Mouse (Mus musculus) forebrain, postnatal 0 days (tissue): ENCODE measurements around the gene Kank1. TPM values are rescaled to one million over a fixed set of nuclear protein-coding genes. Genes with fewer than 3 reads are reported as not detected.

Experiments used
- ATAC-seq: fragments of 200-750 bp; cut with Nextera tagmentation; 2 replicates; pipeline ENCODE4 v1.8.0; 2017; ENCODE audit warnings: mild to moderate bottlenecking, moderate library complexity
- DNase-seq: peaks from one replicate; pipeline ENCODE4 v3.0.0-alpha.2; 2015
- H3K27ac ChIP-seq: fragments of 300-500 bp; sonication (generic); 2 replicates; pipeline ENCODE4 v1.5.1; 2014; ENCODE audit warnings: low read depth, mild to moderate bottlenecking, antibody characterized with exemption, low read length, moderate library complexity, mixed read lengths
- H3K27me3 ChIP-seq: fragments of 300-500 bp; sonication (generic); 2 replicates; pipeline ENCODE4 v1.6.1; 2014; ENCODE audit warnings: mild to moderate bottlenecking, low read length, mixed read lengths; ENCODE audit not compliant: insufficient read depth
- H3K36me3 ChIP-seq: fragments of 300-500 bp; sonication (generic); 2 replicates; pipeline ENCODE4 v1.6.1; 2014; ENCODE audit warnings: mild to moderate bottlenecking, moderate library complexity; ENCODE audit not compliant: insufficient read depth
- H3K4me1 ChIP-seq: fragments of 300-500 bp; sonication (generic); 2 replicates; pipeline ENCODE4 v1.6.1; 2014; ENCODE audit warnings: antibody characterized with exemption; ENCODE audit not compliant: insufficient read depth
- H3K4me2 ChIP-seq: fragments of 300-500 bp; sonication (generic); 2 replicates; pipeline ENCODE4 v1.6.1; 2014; ENCODE audit warnings: low read depth, mild to moderate bottlenecking, moderate library complexity
- H3K4me3 ChIP-seq: fragments of 300-500 bp; sonication (generic); 2 replicates; pipeline ENCODE4 v1.5.1; 2014; ENCODE audit warnings: low read depth, low read length, mixed read lengths
- H3K9ac ChIP-seq: fragments of 300-500 bp; sonication (generic); 2 replicates; pipeline ENCODE4 v1.6.1; 2014; ENCODE audit warnings: mild to moderate bottlenecking
- H3K9me3 ChIP-seq: fragments of 300-500 bp; sonication (generic); 2 replicates; pipeline ENCODE4 v1.6.1; 2016; ENCODE audit warnings: low read length
- CTCF ChIP-seq: sonication (generic); IDR thresholded peaks from 2 replicates; pipeline ENCODE4 v1.5.1; 2016; ENCODE audit warnings: antibody characterized with exemption, control low read depth, low read depth
- WGBS: fragments of 180-500 bp; shearing (Covaris S2); extraction: QIAGEN DNeasy Blood & Tissue Kit; methylation state at CpG from one replicate; pipeline ENCODE4 v1.1.7; 2014; 5-methylcytosine and 5-hydroxymethylcytosine counted together
- polyA plus RNA-seq: library from polyadenylated mRNA; unstranded; fragments of >200 nt; fragmentation: Nextera tagmentation; extraction: Ambion mirVana; gene quantifications from 2 replicates; pipeline ENCODE4 v1.2.1, GENCODE M21; 2015
- total RNA-seq: library from RNA; depleted of rRNA; stranded (reverse); fragments of >200 nt; gene quantifications from 2 replicates; pipeline ENCODE4 v1.2.3, GENCODE M21; 2014

Gene Kank1
- total and polyA plus RNA-seq, 2 experiments from 2014 or later: 3.9 to 10.8 TPM

- no peaks in the 10 kb centered on the region for H3K27me3 ChIP-seq
- no peak overlapping the region for H3K27ac ChIP-seq
- no peak for DNase-seq
- H3K9ac ChIP-seq: no peak overlapping the region
- H3K4me3 ChIP-seq: no peak overlapping the region
- H3K4me2 ChIP-seq: no peak overlapping the region
- TF ChIP-seq CTCF: no peak
- H3K4me1 ChIP-seq: no peaks in the 10 kb centered on the region
- ATAC-seq: no peak
- 60% methylated on average over 4 of the region's 4 CpGs for WGBS
- no peaks in the 10 kb centered on the region for H3K9me3 ChIP-seq
- no peaks in the 10 kb centered on the region for H3K36me3 ChIP-seq
These were observed 89.2 kb downstream of the Kank1 start for GRCm38 (mm10) chr19:25326002-25326300.

- H3K36me3 ChIP-seq: no peaks in the 10 kb centered on the region
- no peaks in the 10 kb centered on the region for H3K27me3 ChIP-seq
- H3K4me3 ChIP-seq: no peak overlapping the region
- WGBS: 74% methylated on average over 6 of the region's 6 CpGs
- H3K27ac ChIP-seq: no peak overlapping the region
- H3K9ac ChIP-seq: no peak overlapping the region
- no peak for TF ChIP-seq CTCF
- no peaks in the 10 kb centered on the region for H3K9me3 ChIP-seq
- DNase-seq: no peak
- no peaks in the 10 kb centered on the region for H3K4me1 ChIP-seq
- H3K4me2 ChIP-seq: no peak overlapping the region
- no peak for ATAC-seq
These were observed 90.9 kb downstream of the Kank1 start for GRCm38 (mm10) chr19:25327633-25328032.

- Histone ChIP-seq H3K4me3 (no peak overlapping the region), H3K4me1 (no peaks in the 10 kb centered on the region), H3K36me3 (no peaks in the 10 kb centered on the region), H3K4me2 (no peak overlapping the region), H3K27me3 (no peaks in the 10 kb centered on the region), H3K9ac (no peak overlapping the region), H3K9me3 (no peaks in the 10 kb centered on the region), H3K27ac (no peak overlapping the region)
- peak; percentile 83 for TF ChIP-seq CTCF
- ATAC-seq (peak; percentile 32; the same call in 1 of the 2 replicates), DNase-seq (peak; percentile 76)
- 59% methylated on average over 3 of the region's 3 CpGs for WGBS
These were observed 97.6 kb downstream of the Kank1 start for GRCm38 (mm10) chr19:25334360-25334759.

- Histone ChIP-seq H3K9me3 (no peaks in the 10 kb centered on the region), H3K4me2 (no peak overlapping the region), H3K27ac (no peak overlapping the region), H3K27me3 (no peaks in the 10 kb centered on the region), H3K4me1 (no peaks in the 10 kb centered on the region), H3K36me3 (no peaks in the 10 kb centered on the region), H3K4me3 (no peak overlapping the region), H3K9ac (no peak overlapping the region)
- TF ChIP-seq CTCF: no peak
- ATAC-seq (no peak), DNase-seq (no peak)
- 91% methylated on average over 8 of the region's 8 CpGs for WGBS
These were observed 100.0 kb downstream of the Kank1 start for GRCm38 (mm10) chr19:25336731-25337130.

- Histone ChIP-seq H3K4me1 (no peaks in the 10 kb centered on the region), H3K36me3 (no peaks in the 10 kb centered on the region), H3K9me3 (no peaks in the 10 kb centered on the region), H3K27me3 (no peaks in the 10 kb centered on the region), H3K9ac (no peak overlapping the region), H3K27ac (no peak overlapping the region), H3K4me2 (no peak overlapping the region), H3K4me3 (no peak overlapping the region)
- peak; percentile 86 for DNase-seq
- peak; percentile 83 for TF ChIP-seq CTCF
- 34% methylated on average over 11 of the region's 11 CpGs for WGBS
- ATAC-seq: peak; percentile 88
These were observed 104.2 kb downstream of the Kank1 start for GRCm38 (mm10) chr19:25340630-25341620.

GRCm38 (mm10) chr19:25342026-25342425 lies 105.3 kb downstream of the Kank1 start:
- no peak for TF ChIP-seq CTCF
- Histone ChIP-seq H3K27me3 (no peaks in the 10 kb centered on the region), H3K9me3 (no peaks in the 10 kb centered on the region), H3K27ac (no peak overlapping the region), H3K4me3 (no peak overlapping the region), H3K36me3 (no peaks in the 10 kb centered on the region), H3K4me1 (no peaks in the 10 kb centered on the region), H3K9ac (no peak overlapping the region), H3K4me2 (no peak overlapping the region)
- 74% methylated on average over 5 of the region's 5 CpGs for WGBS
- no peak for DNase-seq
- no peak for ATAC-seq

- no peak for DNase-seq
These were observed 107.0 kb downstream of the Kank1 start for GRCm38 (mm10) chr19:25343657-25344322.

More at GRCm38 (mm10) chr19:25343657-25344322, 107.0 kb downstream of the Kank1 start:
- no peak overlapping the region for H3K9ac ChIP-seq
- H3K9me3 ChIP-seq: no peaks in the 10 kb centered on the region
- peak overlapping the region; percentile 31 for H3K4me2 ChIP-seq
- no peaks in the 10 kb centered on the region for H3K4me1 ChIP-seq
- no peak overlapping the region for H3K27ac ChIP-seq
- 44% methylated on average over 16 of the region's 16 CpGs for WGBS
- H3K36me3 ChIP-seq: no peaks in the 10 kb centered on the region
- H3K27me3 ChIP-seq: no peaks in the 10 kb centered on the region
- ATAC-seq: no peak
- no peak for TF ChIP-seq CTCF
- no peak overlapping the region for H3K4me3 ChIP-seq
